Comparison of ENCODE assay signal across 8 mouse cellular contexts in the genomic region with DNA sequence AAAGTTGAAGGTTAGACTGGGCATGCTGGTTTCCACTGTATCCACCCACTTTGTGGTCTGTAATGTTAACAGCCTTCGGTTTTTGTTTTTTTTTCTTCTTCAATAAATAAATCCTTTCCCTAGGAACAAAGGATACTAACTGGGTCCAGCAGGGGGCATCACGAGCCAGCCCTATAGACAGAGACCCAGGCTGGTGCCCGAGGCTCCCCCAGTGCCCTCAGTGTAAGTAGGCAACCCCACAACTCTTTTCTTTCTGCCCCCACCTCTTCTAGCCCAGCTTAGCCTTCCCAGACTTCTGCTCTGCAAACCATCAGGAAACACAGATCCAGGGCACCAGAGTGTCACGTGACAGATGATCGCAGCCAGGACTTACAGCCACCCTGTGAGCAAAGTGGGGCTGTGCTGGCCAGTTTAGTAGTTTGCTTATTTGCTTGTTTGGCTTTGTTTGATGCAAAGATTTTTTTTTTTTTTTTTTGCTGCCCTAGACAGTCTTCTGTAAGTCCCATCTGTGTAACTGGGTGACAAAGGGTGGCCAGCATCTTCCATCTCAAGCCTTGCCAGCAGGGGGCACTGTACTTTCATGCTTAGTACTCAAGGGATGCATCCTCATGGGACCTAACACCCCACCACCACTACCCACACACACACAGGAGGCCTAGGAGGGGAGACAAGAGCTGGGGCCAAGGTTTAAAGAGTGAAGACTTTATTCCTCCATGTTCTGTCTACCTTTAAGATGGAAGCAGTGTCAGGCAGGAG. TPM values are rescaled to one million over a fixed set of nuclear protein-coding genes. Genes with fewer than 3 reads are reported as not detected.
A peak's percentile ranks its signal among the peaks of the same experiment; 100 is the strongest.
DNase-seq lines count a peak whose midpoint lies in the region; ATAC-seq lines count a peak whose summit lies in the region.
"Had no signal": no experiment of that assay in that cellular context is flagged by ENCODE, and none has a peak within 500 bp of the region (broad histone marks: within the 10 kb centered on the region; RNA-seq: fewer than 3 reads in every experiment).

No protein-coding gene starts in this region.

- H3K4me1 ChIP-seq in liver, embryonic 12.5 days, result no peaks in the 10 kb centered on the region

- H3K4me3 ChIP-seq in liver, embryonic 12.5 days, result no peak overlapping the region
- H3K4me3 ChIP-seq: limb, embryonic 15.5 days had no signal

- 43% methylated on average over 5 of the region's 5 CpGs for WGBS in liver, embryonic 12.5 days (ENCODE audit: insufficient replicate concordance)

- H3K4me2 ChIP-seq in liver, embryonic 12.5 days, result no peak overlapping the region
- H3K4me2 ChIP-seq: limb, embryonic 15.5 days had no signal

- no peak overlapping the region for H3K9ac ChIP-seq in liver, embryonic 12.5 days
- H3K9ac ChIP-seq: limb, embryonic 15.5 days had no signal

- H3K36me3 ChIP-seq in liver, embryonic 12.5 days, result no peaks in the 10 kb centered on the region
- no peaks in the 10 kb centered on the region; the same call in 1 of the 2 replicates for H3K36me3 ChIP-seq in splenic B cell, adult 2 months (ENCODE audit: control insufficient read depth, insufficient read depth, low read length, poor library complexity, severe bottlenecking)
- H3K36me3 ChIP-seq: limb, embryonic 15.5 days had no signal

- no peak overlapping the region for H3K27ac ChIP-seq in liver, embryonic 12.5 days
- H3K27ac ChIP-seq: limb, embryonic 15.5 days had no signal

- peaks cover 8% of the 10 kb centered on the region; the same call in 1 of the 2 replicates for H3K27me3 ChIP-seq in liver, embryonic 12.5 days (replicated peaks)
- H3K27me3 ChIP-seq in splenic B cell, adult 2 months (ENCODE audit: control insufficient read depth, insufficient read depth, low read length, poor library complexity, severe bottlenecking), result no peaks in the 10 kb centered on the region
- H3K27me3 ChIP-seq: limb, embryonic 15.5 days had no signal

- ATAC-seq in liver, embryonic 12.5 days, result no peak
- 0 out of 2 replicates have a peak, but pooled peaks have one; percentile 42 for ATAC-seq in granulocyte monocyte progenitor cell, adult 5-6 weeks (replicated peaks; ENCODE audit: poor library complexity, severe bottlenecking)

- H3K9me3 ChIP-seq in liver, embryonic 12.5 days (replicated peaks), result no peaks in the 10 kb centered on the region
- H3K9me3 ChIP-seq: limb, embryonic 15.5 days had no signal

- DNase-seq in liver (peak; percentile 31), R1 (ENCODE audit: low read depth, low spot score) (peak; percentile 75)
- peak; percentile 46 for DNase-seq in splenic B cell, adult 2 months (ENCODE audit: low read depth, low spot score)
- no peak for DNase-seq in ovary, postnatal 14 days (ENCODE audit: low spot score)
- no peak for DNase-seq in ovary, postnatal 36 days (ENCODE audit: low spot score)

RNA-seq across cellular contexts. Expression of gene Wfdc1, which starts 9.3 kb away (rescaled TPM):
- polyA plus RNA-seq in liver, embryonic 12.5 days (2016; fragmentation: Nextera tagmentation; extraction: Ambion mirVana), result 0.41 and 0.66 TPM in 2 replicates
- not detected in 2 replicates for total RNA-seq in granulocyte monocyte progenitor cell, adult 5-6 weeks (2014; fragmentation: Nextera tagmentation)
- not detected in 2 replicates for total RNA-seq in granulocyte monocyte progenitor cell, adult 5-6 weeks (2017)

RNA-seq across cellular contexts. Expression of gene Kcng4, which starts 21.4 kb away (rescaled TPM):
- not detected in 2 replicates for polyA plus RNA-seq in liver, embryonic 12.5 days (2016; fragmentation: Nextera tagmentation; extraction: Ambion mirVana)
- not detected in 2 replicates for total RNA-seq in granulocyte monocyte progenitor cell, adult 5-6 weeks (2014; fragmentation: Nextera tagmentation)
- total RNA-seq in granulocyte monocyte progenitor cell, adult 5-6 weeks (2017), result not detected in 2 replicates

RNA-seq across cellular contexts. Expression of gene Atp2c2, which starts 42.9 kb away (rescaled TPM):
- 0.07 and 0.14 TPM in 2 replicates for polyA plus RNA-seq in liver, embryonic 12.5 days (2016; fragmentation: Nextera tagmentation; extraction: Ambion mirVana)
- not detected in 2 replicates for total RNA-seq in granulocyte monocyte progenitor cell, adult 5-6 weeks (2014; fragmentation: Nextera tagmentation)
- not detected in 2 replicates for total RNA-seq in granulocyte monocyte progenitor cell, adult 5-6 weeks (2017)

RNA-seq across cellular contexts. Expression of gene Adad2, which starts 44.3 kb away (rescaled TPM):
- polyA plus RNA-seq in liver, embryonic 12.5 days (2016; fragmentation: Nextera tagmentation; extraction: Ambion mirVana), result 0.08 TPM in 1 of 2 replicates, not detected in the other
- not detected in 2 replicates for total RNA-seq in granulocyte monocyte progenitor cell, adult 5-6 weeks (2014; fragmentation: Nextera tagmentation)
- total RNA-seq in granulocyte monocyte progenitor cell, adult 5-6 weeks (2017), result not detected in 2 replicates

RNA-seq across cellular contexts. Expression of gene Taf1c, which starts 51.9 kb away (rescaled TPM):
- polyA plus RNA-seq in liver, embryonic 12.5 days (2016; fragmentation: Nextera tagmentation; extraction: Ambion mirVana), result 10.2 and 10.7 TPM in 2 replicates
- 3.0 and 13.8 TPM in 2 replicates for total RNA-seq in granulocyte monocyte progenitor cell, adult 5-6 weeks (2014; fragmentation: Nextera tagmentation)
- total RNA-seq in granulocyte monocyte progenitor cell, adult 5-6 weeks (2017), result 6.8 and 11.0 TPM in 2 replicates

Comparison
In these comparisons a context has a peak if more than half of its experiments do, and no peak if none do; other contexts are left out.
1. DNase-seq: peak in liver (single experiment), R1 (single experiment) and splenic B cell, adult 2 months (single experiment); none in ovary, postnatal 14 days (single experiment) and ovary, postnatal 36 days (single experiment).